Mouse (Mus musculus) embryonic facial prominence, embryonic 14.5 days (tissue): Measurements from ENCODE around the gene Fam122b. TPM values are rescaled to one million over a fixed set of nuclear protein-coding genes. Genes with fewer than 3 reads are reported as not detected.

Experiments
- ATAC-seq: fragments of 200-750 bp; cut with Nextera tagmentation; 2 replicates; pipeline ENCODE4 v1.8.0; 2017; ENCODE audit warnings: low read depth, moderate number of reproducible peaks, moderate TSS enrichment
- DNase-seq: peaks from one replicate; pipeline ENCODE4 v3.0.0-alpha.2; 2015; ENCODE audit warnings: low spot score
- H3K27ac ChIP-seq: fragments of 300-500 bp; sonication (generic); replicated peaks from 2 replicates; pipeline ENCODE4 v1.5.1; 2014; ENCODE audit warnings: low read depth, mild to moderate bottlenecking, low read length, moderate library complexity
- H3K27me3 ChIP-seq: fragments of 300-500 bp; sonication (generic); replicated peaks from 2 replicates; pipeline ENCODE4 v1.6.1; 2014; ENCODE audit warnings: low read length; ENCODE audit not compliant: control insufficient read depth, insufficient read depth
- H3K36me3 ChIP-seq: fragments of 300-500 bp; sonication (generic); 2 replicates; pipeline ENCODE4 v1.6.1; 2014; ENCODE audit warnings: low read length, mixed read lengths; ENCODE audit not compliant: control insufficient read depth, insufficient read depth
- H3K4me1 ChIP-seq: fragments of 300-500 bp; sonication (generic); 2 replicates; pipeline ENCODE4 v1.6.1; 2014; ENCODE audit warnings: antibody characterized with exemption, low read length; ENCODE audit not compliant: control insufficient read depth, insufficient read depth
- H3K4me2 ChIP-seq: fragments of 300-500 bp; sonication (generic); 2 replicates; pipeline ENCODE4 v1.6.1; 2014; ENCODE audit warnings: low read depth, mild to moderate bottlenecking, low read length, moderate library complexity, mixed read lengths
- H3K4me3 ChIP-seq: fragments of 300-500 bp; sonication (generic); 2 replicates; pipeline ENCODE4 v1.5.1; 2014; ENCODE audit warnings: low read depth, mild to moderate bottlenecking, low read length
- H3K9ac ChIP-seq: fragments of 300-500 bp; sonication (generic); 2 replicates; pipeline ENCODE4 v1.6.1; 2014; ENCODE audit warnings: low read depth, mild to moderate bottlenecking, low read length, moderate library complexity, mixed read lengths
- H3K9me3 ChIP-seq: fragments of 300-500 bp; sonication (generic); 2 replicates; pipeline ENCODE4 v1.6.1; 2016; ENCODE audit warnings: low read length; ENCODE audit not compliant: control insufficient read depth
- WGBS: fragments of 180-500 bp; shearing (Covaris S2); extraction: QIAGEN DNeasy Blood & Tissue Kit; methylation state at CpG from one replicate; pipeline ENCODE4 v1.1.7; 2014; 5-methylcytosine and 5-hydroxymethylcytosine counted together
- polyA plus RNA-seq: library from polyadenylated mRNA; unstranded; fragments of >200 nt; fragmentation: Nextera tagmentation; extraction: Ambion mirVana; gene quantifications from 2 replicates; pipeline ENCODE4 v1.2.1, GENCODE M21; 2014

Fam122b gene
- polyA plus RNA-seq, 1 experiment from 2014 or later = 18.2 TPM

DNA sequence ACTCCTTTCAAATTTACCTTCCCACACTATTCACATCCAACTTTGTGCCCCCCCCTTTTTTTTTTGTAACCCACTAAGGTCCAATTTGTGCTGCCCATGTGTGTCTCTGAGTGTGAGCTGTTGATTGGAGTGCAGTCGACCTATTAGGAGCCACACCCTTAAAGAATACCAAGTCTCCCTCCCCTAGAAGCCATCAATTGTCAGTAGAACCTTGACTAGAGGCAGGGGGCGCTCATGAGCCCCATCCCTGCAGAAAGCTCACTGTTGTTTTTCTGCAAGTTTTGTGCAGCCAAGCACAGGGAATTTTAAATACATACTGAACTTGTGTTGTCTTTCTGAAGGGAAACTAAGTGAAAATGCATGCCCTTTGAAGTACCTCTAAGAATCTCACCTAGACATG lies 31.6 kb downstream of the Fam122b start:
- 15% methylated on average over 2 of the region's 2 CpGs for WGBS
- Histone ChIP-seq H3K9ac (no peak overlapping the region), H3K27me3 (no peaks in the 10 kb centered on the region), H3K4me3 (no peak overlapping the region), H3K4me1 (no peaks in the 10 kb centered on the region), H3K9me3 (no peaks in the 10 kb centered on the region), H3K36me3 (no peaks in the 10 kb centered on the region), H3K4me2 (no peak overlapping the region), H3K27ac (no peak overlapping the region)
- ATAC-seq = no peak
- no peak for DNase-seq

DNA sequence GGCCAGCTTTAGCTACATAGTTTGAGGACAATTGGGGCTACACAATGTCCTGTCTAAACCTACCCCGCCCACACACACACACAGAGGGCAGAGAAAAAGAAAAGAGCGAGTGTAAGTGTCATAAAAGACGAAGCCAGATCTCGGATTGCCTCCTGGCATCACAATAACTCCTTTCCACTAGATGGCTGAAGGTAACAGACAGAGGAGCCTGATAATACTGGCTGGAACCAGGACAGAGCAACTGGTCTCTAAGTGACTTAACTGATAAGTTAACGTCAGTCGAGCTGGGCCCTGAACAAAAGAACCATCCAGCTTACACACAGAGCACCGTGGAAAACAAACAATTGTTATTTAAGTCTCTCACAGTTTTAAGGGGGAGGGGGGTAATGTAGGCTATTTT lies 33.2 kb downstream of the Fam122b start:
- Histone ChIP-seq H3K4me2 (no peak overlapping the region), H3K4me3 (no peak overlapping the region), H3K9ac (no peak overlapping the region), H3K9me3 (no peaks in the 10 kb centered on the region), H3K27me3 (no peaks in the 10 kb centered on the region), H3K27ac (no peak overlapping the region), H3K36me3 (no peaks in the 10 kb centered on the region), H3K4me1 (no peaks in the 10 kb centered on the region)
- 57% methylated on average over 7 of the region's 7 CpGs for WGBS
- DNase-seq (no peak), ATAC-seq (no peak)

DNA sequence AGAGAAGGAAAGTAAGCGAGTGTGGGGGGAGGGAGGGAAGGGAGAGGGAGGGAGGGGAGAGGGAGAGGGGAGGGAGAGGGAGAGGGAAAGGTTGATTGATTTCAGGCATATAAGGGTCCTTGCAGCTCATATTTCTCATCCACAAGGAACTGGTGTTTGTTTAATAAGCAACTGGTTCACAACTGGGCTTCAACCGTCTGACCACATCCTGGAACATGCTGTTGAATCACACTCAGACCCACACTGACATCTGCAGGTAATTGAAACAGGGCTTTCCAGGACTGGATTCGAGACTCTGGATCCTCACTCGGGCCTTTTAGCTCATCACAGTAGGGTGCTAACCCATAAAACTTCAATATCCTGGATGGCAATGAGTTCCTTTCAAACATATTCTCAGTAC lies 35.9 kb downstream of the Fam122b start:
- peak overlapping the region; percentile 48 for H3K27ac ChIP-seq
- no peaks in the 10 kb centered on the region for H3K27me3 ChIP-seq
- no peak overlapping the region for H3K4me3 ChIP-seq
- WGBS = 26% methylated on average over 4 of the region's 4 CpGs
- H3K9me3 ChIP-seq = no peaks in the 10 kb centered on the region
- H3K36me3 ChIP-seq = no peaks in the 10 kb centered on the region
- ATAC-seq = no peak
- DNase-seq = peak; percentile 77
- H3K9ac ChIP-seq = no peak overlapping the region
- H3K4me2 ChIP-seq = no peak overlapping the region
- no peaks in the 10 kb centered on the region for H3K4me1 ChIP-seq

DNA sequence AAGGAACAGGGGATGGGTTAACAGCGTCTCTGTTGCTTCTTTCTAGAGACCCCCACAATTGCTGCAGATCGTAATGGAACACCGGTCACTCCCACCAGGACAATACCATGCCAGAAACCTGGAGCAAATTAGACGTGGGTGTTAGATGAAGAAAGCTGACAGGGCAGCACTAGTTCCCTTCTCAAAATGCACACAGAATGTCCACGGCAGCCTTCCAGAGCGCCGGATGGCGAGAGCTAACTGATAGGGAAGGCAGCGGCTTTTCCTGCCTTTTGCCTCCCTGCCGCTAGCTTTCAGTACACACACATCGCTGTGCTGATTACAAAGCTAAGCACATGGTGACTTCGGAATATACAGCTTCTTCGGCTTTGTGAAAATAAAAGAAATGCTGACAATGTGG lies 37.6 kb downstream of the Fam122b start:
- Histone ChIP-seq H3K9ac (peak overlapping the region; percentile 43; the same call in 1 of the 2 replicates), H3K9me3 (no peaks in the 10 kb centered on the region), H3K4me2 (peak overlapping the region; percentile 52), H3K27me3 (no peaks in the 10 kb centered on the region), H3K36me3 (no peaks in the 10 kb centered on the region), H3K4me1 (no peaks in the 10 kb centered on the region), H3K4me3 (peak overlapping the region; percentile 23), H3K27ac (peak overlapping the region; percentile 76)
- no peak for DNase-seq
- 0 out of 2 replicates have a peak, but pooled peaks have one; percentile 33 for ATAC-seq
- WGBS = 24% methylated on average over 13 of the region's 13 CpGs

DNA sequence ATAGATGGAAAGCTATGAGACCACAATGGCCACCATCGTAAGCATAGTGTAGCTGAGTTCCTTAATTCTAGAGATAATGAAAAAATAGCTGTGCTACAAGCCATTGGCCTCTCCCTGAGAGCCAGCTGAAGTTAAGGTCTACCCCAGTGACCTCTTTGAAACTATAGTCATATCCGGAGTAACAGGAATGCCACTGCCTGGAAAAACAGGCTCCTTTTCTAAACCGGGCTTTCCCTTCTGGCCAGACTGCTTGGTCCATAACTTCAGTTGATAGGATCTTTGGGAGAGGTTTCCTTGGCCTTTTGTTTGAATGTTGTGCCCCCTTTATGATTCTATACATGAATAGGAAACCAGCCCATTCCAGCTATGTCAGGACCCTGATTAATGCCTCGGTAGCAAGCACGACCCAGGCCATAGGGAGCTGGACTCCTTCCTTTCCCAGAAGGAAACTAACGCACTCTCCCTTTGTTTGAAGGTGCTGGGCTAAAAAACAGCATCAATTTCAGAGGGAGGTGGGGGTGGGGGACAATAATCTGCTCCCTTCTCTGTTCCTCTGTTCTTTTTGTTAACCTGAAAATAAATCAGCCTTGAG lies 45.2 kb downstream of the Fam122b start:
- Histone ChIP-seq H3K27me3 (no peaks in the 10 kb centered on the region), H3K9ac (no peak overlapping the region), H3K27ac (0 out of 2 replicates have a peak overlapping the region, but pooled peaks have one; percentile 15), H3K36me3 (no peaks in the 10 kb centered on the region), H3K4me3 (no peak overlapping the region), H3K4me2 (no peak overlapping the region), H3K4me1 (no peaks in the 10 kb centered on the region), H3K9me3 (no peaks in the 10 kb centered on the region)
- ATAC-seq (no peak), DNase-seq (no peak)
- WGBS = 63% methylated on average over 6 of the region's 6 CpGs

DNA sequence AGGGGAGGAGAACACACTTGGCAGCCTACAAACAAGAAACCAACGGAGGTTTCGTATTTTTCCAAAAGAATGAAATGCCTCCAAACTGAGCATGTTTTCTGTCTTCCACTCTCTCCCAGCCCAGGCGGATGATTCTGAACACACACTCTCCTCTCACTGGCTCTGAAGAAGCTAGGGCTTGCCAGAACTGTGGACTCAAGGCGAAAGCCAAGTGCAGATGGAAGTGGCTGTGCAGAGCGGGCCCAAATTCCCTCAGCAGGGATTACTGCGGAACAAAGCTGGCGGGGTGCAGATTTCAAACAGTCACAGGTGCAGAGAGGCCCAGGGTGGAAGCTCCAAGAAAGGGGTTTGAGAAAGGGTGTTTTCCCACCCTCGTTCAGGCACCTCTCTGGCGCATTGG lies 48.8 kb downstream of the Fam122b start:
- H3K4me2 ChIP-seq = no peak overlapping the region
- WGBS = 57% methylated on average over 9 of the region's 9 CpGs
- H3K9me3 ChIP-seq = no peaks in the 10 kb centered on the region
- no peak overlapping the region for H3K4me3 ChIP-seq
- no peaks in the 10 kb centered on the region for H3K4me1 ChIP-seq
- H3K27me3 ChIP-seq = no peaks in the 10 kb centered on the region
- no peaks in the 10 kb centered on the region for H3K36me3 ChIP-seq
- DNase-seq (peak; percentile 80), ATAC-seq (peak; percentile 80)
- H3K27ac ChIP-seq = peak overlapping the region; percentile 39; the same call in 1 of the 2 replicates
- no peak overlapping the region for H3K9ac ChIP-seq

DNA sequence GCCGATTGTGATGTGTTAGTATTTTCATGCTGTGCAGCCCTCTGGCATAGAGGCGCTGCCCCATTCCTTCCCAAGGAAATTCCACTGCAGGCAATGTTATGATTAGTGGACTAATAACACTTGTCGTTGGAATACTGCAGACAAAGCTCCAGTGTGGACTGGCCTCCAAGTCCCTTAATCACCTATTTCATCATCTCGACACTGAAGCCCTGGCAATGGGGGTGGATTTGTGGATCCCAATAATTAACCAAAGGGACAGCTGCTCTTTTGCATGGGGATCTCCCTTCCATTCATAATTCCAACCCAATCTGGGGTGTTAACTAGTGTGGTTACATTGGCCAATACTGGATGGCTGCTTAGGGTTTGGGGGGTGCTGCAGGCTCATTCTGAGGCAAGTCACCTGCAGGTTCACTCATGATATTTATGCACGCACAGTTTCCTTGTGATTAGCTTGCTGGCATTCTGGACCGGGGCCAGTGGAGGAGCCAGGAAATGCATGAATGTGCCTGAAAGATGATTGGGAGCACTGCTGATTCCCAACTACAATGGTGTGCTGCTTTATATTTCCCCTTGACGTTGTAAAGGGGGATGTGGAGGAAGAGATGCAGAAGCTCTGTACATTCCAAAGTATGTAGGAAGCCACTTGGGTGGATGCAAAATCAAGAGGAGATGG lies 54.9 kb downstream of the Fam122b start:
- ATAC-seq (no peak), DNase-seq (no peak)
- Histone ChIP-seq H3K27me3 (no peaks in the 10 kb centered on the region; the same call in 1 of the 2 replicates), H3K4me1 (peaks cover 13% of the 10 kb centered on the region), H3K9me3 (no peaks in the 10 kb centered on the region), H3K4me3 (no peak overlapping the region), H3K4me2 (no peak overlapping the region), H3K36me3 (no peaks in the 10 kb centered on the region), H3K27ac (no peak overlapping the region), H3K9ac (no peak overlapping the region)
- 59% methylated on average over 7 of the region's 7 CpGs for WGBS

DNA sequence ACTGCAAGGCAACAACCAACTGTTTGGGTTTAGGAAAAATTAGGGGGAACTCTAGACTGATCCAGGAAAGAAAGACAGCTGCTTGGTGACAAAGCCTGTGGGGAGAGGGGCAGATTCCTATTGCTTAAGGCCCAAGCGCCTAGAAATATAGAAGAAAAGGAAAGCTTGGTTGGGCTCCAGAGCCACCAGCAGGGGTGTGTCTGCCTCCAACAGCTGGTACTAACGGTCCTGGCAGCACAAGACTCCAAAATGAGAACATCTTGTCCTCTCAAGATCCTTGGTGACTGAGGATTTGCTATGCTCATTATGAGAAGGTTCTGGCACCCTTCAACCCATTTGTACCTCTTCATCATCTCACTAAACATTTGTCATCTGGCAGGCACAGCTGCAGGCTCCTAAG lies 55.8 kb downstream of the Fam122b start:
- Histone ChIP-seq H3K27me3 (no peaks in the 10 kb centered on the region; the same call in 1 of the 2 replicates), H3K36me3 (no peaks in the 10 kb centered on the region), H3K4me2 (no peak overlapping the region), H3K4me1 (peaks cover 13% of the 10 kb centered on the region), H3K4me3 (no peak overlapping the region), H3K27ac (no peak overlapping the region), H3K9me3 (no peaks in the 10 kb centered on the region), H3K9ac (no peak overlapping the region)
- 55% methylated on average over 2 of the region's 2 CpGs for WGBS
- ATAC-seq (peak; percentile 36; the same call in 1 of the 2 replicates), DNase-seq (no peak)

DNA sequence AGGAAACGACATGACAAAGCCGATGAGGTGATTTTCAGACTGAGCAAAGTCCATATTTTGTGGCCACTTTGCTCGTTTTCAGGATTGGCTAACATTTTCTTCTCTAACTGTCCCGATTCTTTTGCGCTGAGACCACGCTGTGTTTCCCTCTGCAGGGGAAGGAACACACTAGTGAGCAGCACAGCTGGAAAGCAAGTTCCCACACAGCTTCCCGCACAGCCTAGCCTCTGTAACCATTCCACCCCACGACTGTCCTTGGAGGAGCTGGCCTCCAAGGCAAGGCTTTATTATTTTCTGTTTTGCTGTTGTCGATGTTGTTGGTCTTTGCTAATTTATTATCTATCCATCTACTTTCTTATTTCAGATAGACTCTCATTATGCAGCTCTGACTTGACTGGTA lies 57.1 kb downstream of the Fam122b start:
- Histone ChIP-seq H3K9ac (no peak overlapping the region; the same call in 1 of the 2 replicates), H3K4me1 (peaks cover 13% of the 10 kb centered on the region), H3K27me3 (no peaks in the 10 kb centered on the region; the same call in 1 of the 2 replicates), H3K4me2 (no peak overlapping the region), H3K9me3 (no peaks in the 10 kb centered on the region), H3K36me3 (no peaks in the 10 kb centered on the region), H3K4me3 (no peak overlapping the region), H3K27ac (peak overlapping the region; percentile 85)
- WGBS = 51% methylated on average over 9 of the region's 9 CpGs
- no peak for DNase-seq
- no peak for ATAC-seq
